Mouse (Mus musculus): ENCODE results near the gene Kcnd3.

GRCm38 (mm10) chr3:105418441-105418840, 33.7 kb upstream of the Kcnd3 start:
- TF ChIP-seq EP300 (IDR thresholded peaks at IDR 0.05; ENCODE audit: low read depth), result no peak
- no peak for TF ChIP-seq CTCF (IDR thresholded peaks at IDR 0.05; ENCODE audit: low read depth)
